ENCODE assay signal across 9 mouse cellular contexts in genomic region chr5:109553160-109553930, GRCm38 (mm10). TPM values are rescaled to one million over a fixed set of nuclear protein-coding genes. Genes with fewer than 3 reads are reported as not detected.
DNase-seq lines count a peak whose midpoint lies in the region; ATAC-seq lines count a peak whose summit lies in the region.
"Had no signal": no experiment of that assay in that cellular context is flagged by ENCODE, and none has a peak within 500 bp of the region (broad histone marks: within the 10 kb centered on the region; RNA-seq: fewer than 3 reads in every experiment).

No protein-coding gene starts in this region.

- peaks cover 64% of the 10 kb centered on the region for H3K9me3 ChIP-seq in kidney, embryonic 16.5 days (ENCODE audit: low read length)
- H3K9me3 ChIP-seq in kidney, embryonic 15.5 days (replicated peaks): peaks cover 55% of the 10 kb centered on the region

- intact Hi-C loops in heart, postnatal 36 days (cut with DNase I): loop anchor here (10.0 kb wide), 1 partner anchor 581 kb away; the partner anchor contains the start of gene Chfr

- no peaks in the 10 kb centered on the region for H3K4me1 ChIP-seq in kidney, embryonic 16.5 days (ENCODE audit: insufficient read depth, low read length)
- no peaks in the 10 kb centered on the region for H3K4me1 ChIP-seq in kidney, embryonic 15.5 days
- H3K4me1 ChIP-seq: stomach, embryonic 15.5 days had no signal

- H3K4me3 ChIP-seq in kidney, embryonic 16.5 days (ENCODE audit: low read length): no peak overlapping the region
- H3K4me3 ChIP-seq in kidney, embryonic 15.5 days (replicated peaks): no peak overlapping the region
- H3K4me3 ChIP-seq: stomach, embryonic 15.5 days had no signal

- no peak overlapping the region for H3K9ac ChIP-seq in kidney, embryonic 16.5 days (replicated peaks; ENCODE audit: low read length)
- H3K9ac ChIP-seq in kidney, embryonic 15.5 days: no peak overlapping the region
- H3K9ac ChIP-seq: stomach, embryonic 15.5 days had no signal

- WGBS in kidney, embryonic 16.5 days: 68% methylated on average over 18 of the region's 18 CpGs
- WGBS in kidney, embryonic 15.5 days: 72% methylated on average over 18 of the region's 18 CpGs

- peak; percentile 8 for DNase-seq in kidney, postnatal 14 days
- peak; percentile 47 for DNase-seq in 3134 (ENCODE audit: extremely low read depth, insufficient read length, low spot score)
- DNase-seq in A20 (ENCODE audit: low read depth, low spot score): peak; percentile 99
- DNase-seq in cerebellum, adult 9-10 months: peak; percentile 65
- no peak for DNase-seq in spleen, adult 12 weeks (ENCODE audit: low spot score)
- DNase-seq in heart, postnatal 36 days: no peak

- no peak overlapping the region for H3K4me2 ChIP-seq in kidney, embryonic 16.5 days (replicated peaks; ENCODE audit: low read depth, low read length)
- H3K4me2 ChIP-seq in kidney, embryonic 15.5 days: no peak overlapping the region
- H3K4me2 ChIP-seq: stomach, embryonic 15.5 days had no signal

- ATAC-seq in kidney, embryonic 16.5 days (ENCODE audit: low FRiP score, low TSS enrichment): no peak
- no peak for ATAC-seq in kidney, embryonic 15.5 days (replicated peaks; ENCODE audit: low FRiP score)

- H3K27me3 ChIP-seq in kidney, embryonic 16.5 days (ENCODE audit: insufficient read depth, low read length): no peaks in the 10 kb centered on the region
- H3K27me3 ChIP-seq in kidney, embryonic 15.5 days: no peaks in the 10 kb centered on the region
- H3K27me3 ChIP-seq: stomach, embryonic 15.5 days had no signal

- no peak overlapping the region for H3K27ac ChIP-seq in kidney, embryonic 16.5 days (ENCODE audit: low read length)
- H3K27ac ChIP-seq in kidney, embryonic 15.5 days: no peak overlapping the region
- H3K27ac ChIP-seq: stomach, embryonic 15.5 days had no signal

- peaks cover 43% of the 10 kb centered on the region for H3K36me3 ChIP-seq in kidney, embryonic 16.5 days (ENCODE audit: insufficient read depth, low read length)
- peaks cover 33% of the 10 kb centered on the region for H3K36me3 ChIP-seq in kidney, embryonic 15.5 days

RNA-seq across cellular contexts. Expression of gene Crlf2, which starts 5.4 kb away (rescaled TPM):
- polyA plus RNA-seq in kidney, embryonic 16.5 days (2015; fragmentation: Nextera tagmentation; extraction: Ambion mirVana): 11.9 and 14.5 TPM in 2 replicates
- polyA plus RNA-seq in kidney, embryonic 15.5 days (2015; fragmentation: Nextera tagmentation; extraction: Ambion mirVana): 13.6 and 14.1 TPM in 2 replicates
- total RNA-seq in heart, postnatal 36 days (2021): 1 to 10 TPM; 5.6 to 7.3 TPM

Comparison
In these comparisons a context has a peak if more than half of its experiments do, and no peak if none do; other contexts are left out.
1. DNase-seq: peak in kidney, postnatal 14 days (single experiment), 3134 (single experiment), A20 (single experiment) and cerebellum, adult 9-10 months (single experiment); none in spleen, adult 12 weeks (single experiment) and heart, postnatal 36 days (0 of 2).